Mouse (Mus musculus) frontal cortex, postnatal 10 days (tissue): Measurements from ENCODE around the gene Vmn1r176.
"Not testable (repeated sequence)": the region's sequence is repeated elsewhere in the genome, so short reads cannot be mapped to it uniquely, and the experiment has no call there.

Experiments
- DNase-seq, 2 experiments: peaks; one replicate each; pipeline ENCODE4 v3.0.0; 2022; ENCODE audit warnings: low spot score in 2 of 2, mixed read lengths in 1 of 2

Vmn1r176 gene

GRCm38 (mm10) chr7:23837272-23837671, at the start of gene Vmn1r176:
Gene Vmn1r176, minus strand, starts transcription at chr7:23837372.
- not testable (repeated sequence) for DNase-seq

- DNase-seq, result not testable (repeated sequence)
Observed at GRCm38 (mm10) chr7:23876918-23877317, 39.7 kb upstream of the Vmn1r176 start.

- DNase-seq, result not testable (repeated sequence)
Observed at GRCm38 (mm10) chr7:23866349-23866748, 29.2 kb upstream of the Vmn1r176 start, which contains the start of gene Vmn1r177. Gene Vmn1r177, minus strand, starts transcription at chr7:23866449.

GRCm38 (mm10) chr7:23810543-23810942, 26.6 kb downstream of the Vmn1r176 start, which contains the start of gene Vmn1r175:
Gene Vmn1r175, minus strand, starts transcription at chr7:23810643.
- DNase-seq, result not testable (repeated sequence)

- no peak for DNase-seq
Observed at GRCm38 (mm10) chr7:23784526-23784925, 52.6 kb downstream of the Vmn1r176 start.
